8 mouse cellular contexts compared by ENCODE assay signal in genomic region chr19:30205159-30205816, GRCm38 (mm10). TPM values are rescaled to one million over a fixed set of nuclear protein-coding genes. Genes with fewer than 3 reads are reported as not detected.
DNase-seq lines count a peak whose midpoint lies in the region; ATAC-seq and TF ChIP-seq lines count a peak whose summit lies in the region.
"Had no signal": no experiment of that assay in that cellular context is flagged by ENCODE, and none has a peak within 500 bp of the region (broad histone marks: within the 10 kb centered on the region; RNA-seq: fewer than 3 reads in every experiment).

No protein-coding gene starts in this region.

- DNase-seq in spleen, adult 2 months (ENCODE audit: low read depth in 1 of 2, low spot score in 2 of 2), result no peak
- no peak for DNase-seq in spleen, postnatal 36 days (ENCODE audit: low spot score in 2 of 2)
- DNase-seq in adrenal gland, postnatal 36 days, result peak; percentile 23 to 25
- DNase-seq in forebrain, embryonic 11.5 days (ENCODE audit: low spot score), result peak; percentile 73
- DNase-seq in lung, embryonic 14.5 days, result peak; percentile 89
- peak; percentile 34 for DNase-seq in retina, postnatal 7 days (ENCODE audit: low read depth, low spot score)

- no peak overlapping the region for H3K4me2 ChIP-seq in forebrain, embryonic 11.5 days (ENCODE audit: low read depth, low read length, severe bottlenecking)
- H3K4me2 ChIP-seq in kidney, embryonic 16.5 days (replicated peaks; ENCODE audit: low read depth, low read length), result no peak overlapping the region
- H3K4me2 ChIP-seq in lung, embryonic 14.5 days, result no peak overlapping the region

- 22% methylated on average over 12 of the region's 12 CpGs for WGBS in spleen, adult 2 months
- WGBS in forebrain, embryonic 11.5 days, result 18% methylated on average over 12 of the region's 12 CpGs
- WGBS in kidney, embryonic 16.5 days, result 18% methylated on average over 12 of the region's 12 CpGs
- 19% methylated on average over 12 of the region's 12 CpGs for WGBS in lung, embryonic 14.5 days

- no peaks in the 10 kb centered on the region for H3K4me1 ChIP-seq in spleen, adult 2 months (ENCODE audit: control insufficient read depth, insufficient read depth, insufficient read length)
- H3K4me1 ChIP-seq in forebrain, embryonic 11.5 days (replicated peaks; ENCODE audit: control insufficient read depth, insufficient read depth, low read length), result no peaks in the 10 kb centered on the region
- no peaks in the 10 kb centered on the region for H3K4me1 ChIP-seq in kidney, embryonic 16.5 days (ENCODE audit: insufficient read depth, low read length)
- H3K4me1 ChIP-seq in lung, embryonic 14.5 days (ENCODE audit: insufficient read depth), result no peaks in the 10 kb centered on the region

- no peak for TF ChIP-seq POLR2A in spleen, adult 2 months (IDR thresholded peaks at IDR 0.05; ENCODE audit: low read depth, low read length)

- H3K9ac ChIP-seq in forebrain, embryonic 11.5 days (ENCODE audit: low read length), result no peak overlapping the region
- no peak overlapping the region for H3K9ac ChIP-seq in kidney, embryonic 16.5 days (replicated peaks; ENCODE audit: low read length)
- H3K9ac ChIP-seq in lung, embryonic 14.5 days, result no peak overlapping the region

- no peak overlapping the region for H3K27ac ChIP-seq in spleen, adult 2 months (ENCODE audit: insufficient read depth, low read length)
- no peak overlapping the region for H3K27ac ChIP-seq in forebrain, embryonic 11.5 days (ENCODE audit: low read depth, low read length)
- H3K27ac ChIP-seq in kidney, embryonic 16.5 days (ENCODE audit: low read length), result no peak overlapping the region
- H3K27ac ChIP-seq in lung, embryonic 14.5 days (ENCODE audit: low read depth), result no peak overlapping the region

- peak; percentile 59; the same call in 1 of the 2 replicates for TF ChIP-seq CTCF in spleen, adult 2 months (IDR thresholded peaks at IDR 0.05; ENCODE audit: extremely low read depth, insufficient read depth, insufficient read length, insufficient replicate concordance)
- peak; percentile 90 for TF ChIP-seq CTCF in lung, embryonic 14.5 days (IDR thresholded peaks at IDR 0.05; ENCODE audit: low read depth)

- H3K4me3 ChIP-seq in spleen, adult 2 months (ENCODE audit: extremely low read depth, insufficient read depth, insufficient read length), result no peak overlapping the region
- no peak overlapping the region for H3K4me3 ChIP-seq in forebrain, embryonic 11.5 days (ENCODE audit: low read depth, low read length)
- no peak overlapping the region for H3K4me3 ChIP-seq in kidney, embryonic 16.5 days (ENCODE audit: low read length)
- no peak overlapping the region for H3K4me3 ChIP-seq in lung, embryonic 14.5 days (ENCODE audit: low read depth, low read length)

- ATAC-seq in forebrain, embryonic 11.5 days (replicated peaks; ENCODE audit: low FRiP score), result peak; percentile 49
- ATAC-seq in kidney, embryonic 16.5 days (ENCODE audit: low FRiP score, low TSS enrichment), result 0 out of 2 replicates have a peak, but pooled peaks have one; percentile 36
- peak; percentile 60; the same call in 1 of the 2 replicates for ATAC-seq in lung, embryonic 14.5 days (ENCODE audit: insufficient read depth)

- H3K9me3 ChIP-seq in forebrain, embryonic 11.5 days (ENCODE audit: control insufficient read depth, low read length), result no peaks in the 10 kb centered on the region
- no peaks in the 10 kb centered on the region for H3K9me3 ChIP-seq in kidney, embryonic 16.5 days (ENCODE audit: low read length)
- H3K9me3 ChIP-seq in lung, embryonic 14.5 days (ENCODE audit: low read depth, low read length), result no peaks in the 10 kb centered on the region

- H3K36me3 ChIP-seq in spleen, adult 2 months (ENCODE audit: control insufficient read depth, insufficient read depth, low read length), result no peaks in the 10 kb centered on the region
- no peaks in the 10 kb centered on the region for H3K36me3 ChIP-seq in forebrain, embryonic 11.5 days (ENCODE audit: control insufficient read depth, insufficient read depth, low read length)
- H3K36me3 ChIP-seq in kidney, embryonic 16.5 days (ENCODE audit: insufficient read depth, low read length), result no peaks in the 10 kb centered on the region
- H3K36me3 ChIP-seq in lung, embryonic 14.5 days (ENCODE audit: insufficient read depth), result no peaks in the 10 kb centered on the region

- no peaks in the 10 kb centered on the region for H3K27me3 ChIP-seq in spleen, adult 2 months (ENCODE audit: control insufficient read depth, insufficient read depth, low read length)
- H3K27me3 ChIP-seq in forebrain, embryonic 11.5 days (ENCODE audit: control insufficient read depth, insufficient read depth, low read length), result no peaks in the 10 kb centered on the region
- H3K27me3 ChIP-seq in kidney, embryonic 16.5 days (ENCODE audit: insufficient read depth, low read length), result no peaks in the 10 kb centered on the region
- H3K27me3 ChIP-seq in lung, embryonic 14.5 days (ENCODE audit: insufficient read depth, low read length), result no peaks in the 10 kb centered on the region

RNA-seq across cellular contexts. Expression of gene Mbl2, which starts 27.5 kb away (rescaled TPM):
- not detected in 2 replicates for polyA plus RNA-seq in spleen, adult 2 months (2012; rRNA removed)
- not detected for total RNA-seq in adrenal gland, postnatal 36 days (2021)
- not detected in 2 replicates for polyA plus RNA-seq in forebrain, embryonic 11.5 days (2014; fragmentation: Nextera tagmentation; extraction: Ambion mirVana)
- polyA plus RNA-seq in kidney, embryonic 16.5 days (2015; fragmentation: Nextera tagmentation; extraction: Ambion mirVana), result not detected in 2 replicates
- not detected in 2 replicates for polyA plus RNA-seq in lung, embryonic 14.5 days (2014; fragmentation: Nextera tagmentation; extraction: Ambion mirVana)
- polyA plus RNA-seq: gonadal fat pad, adult 2 months had no signal

RNA-seq across cellular contexts. Expression of gene Gldc, which starts 30.1 kb away (rescaled TPM):
- polyA plus RNA-seq in spleen, adult 2 months (2012; rRNA removed), result not detected in 2 replicates
- under 1 TPM; 0.46 to 0.63 TPM for total RNA-seq in adrenal gland, postnatal 36 days (2021)
- 50.8 and 52.6 TPM in 2 replicates for polyA plus RNA-seq in forebrain, embryonic 11.5 days (2014; fragmentation: Nextera tagmentation; extraction: Ambion mirVana)
- polyA plus RNA-seq in kidney, embryonic 16.5 days (2015; fragmentation: Nextera tagmentation; extraction: Ambion mirVana), result 10.3 and 10.9 TPM in 2 replicates
- polyA plus RNA-seq in lung, embryonic 14.5 days (2014; fragmentation: Nextera tagmentation; extraction: Ambion mirVana), result 0.83 and 1.0 TPM in 2 replicates

Comparison
In these comparisons a context has a peak if more than half of its experiments do, and no peak if none do; other contexts are left out.
1. DNase-seq: peak in adrenal gland, postnatal 36 days (2 of 2), forebrain, embryonic 11.5 days (single experiment), lung, embryonic 14.5 days (single experiment) and retina, postnatal 7 days (single experiment); none in spleen, adult 2 months (0 of 2) and spleen, postnatal 36 days (0 of 2).
2. Peak in every context shown above with its lines, with median percentiles within 50 percentile points of each other: ATAC-seq.